Mouse (Mus musculus): Measurements from ENCODE around the gene S100a6. TPM values are rescaled to one million over a fixed set of nuclear protein-coding genes. Genes with fewer than 3 reads are reported as not detected.

Gene S100a6
- polyA plus RNA-seq, 1 experiment from 2014 or later, result 28.2 TPM

GRCm38 (mm10) chr3:90638511-90639275 lies 26.0 kb downstream of the S100a6 start:
- ATAC-seq (ENCODE audit: low read depth), result no peak
- Histone ChIP-seq H3K36me3 (no peaks in the 10 kb centered on the region), H3K27me3 (no peaks in the 10 kb centered on the region)

GRCm38 (mm10) chr3:90639511-90640154 lies 27.0 kb downstream of the S100a6 start:
- Histone ChIP-seq H3K9me3 (no peaks in the 10 kb centered on the region), H3K4me3 (no peak overlapping the region), H3K36me3 (no peaks in the 10 kb centered on the region), H3K4me1 (replicated peaks) (no peaks in the 10 kb centered on the region), H3K9ac (no peak overlapping the region), H3K27ac (replicated peaks) (no peak overlapping the region), H3K27me3 (no peaks in the 10 kb centered on the region), H3K4me2 (no peak overlapping the region)
- WGBS, result 54% methylated on average over 7 of the region's 7 CpGs
- ATAC-seq (ENCODE audit: low read depth), result no peak

More at GRCm38 (mm10) chr3:90638511-90639275, 26.0 kb downstream of the S100a6 start:
- Histone ChIP-seq H3K9ac (no peak overlapping the region), H3K9me3 (no peaks in the 10 kb centered on the region), H3K4me1 (replicated peaks) (no peaks in the 10 kb centered on the region), H3K4me3 (no peak overlapping the region), H3K27ac (replicated peaks) (no peak overlapping the region), H3K4me2 (no peak overlapping the region)
- 71% methylated on average over 1 of the region's 1 CpGs for WGBS

- 87% methylated on average over 7 of the region's 7 CpGs for WGBS
- no peak overlapping the region for H3K9ac ChIP-seq
- H3K4me1 ChIP-seq (replicated peaks), result no peaks in the 10 kb centered on the region
- ATAC-seq (ENCODE audit: low read depth), result no peak
- H3K4me2 ChIP-seq, result no peak overlapping the region
- H3K27ac ChIP-seq (replicated peaks), result no peak overlapping the region
- H3K27me3 ChIP-seq, result no peaks in the 10 kb centered on the region
- no peak overlapping the region for H3K4me3 ChIP-seq
- no peaks in the 10 kb centered on the region for H3K36me3 ChIP-seq
- no peaks in the 10 kb centered on the region for H3K9me3 ChIP-seq
These were observed 28.3 kb downstream of the S100a6 start for GRCm38 (mm10) chr3:90640981-90641380.

GRCm38 (mm10) chr3:90644220-90644619 lies 31.5 kb downstream of the S100a6 start:
- Histone ChIP-seq H3K36me3 (no peaks in the 10 kb centered on the region), H3K9me3 (no peaks in the 10 kb centered on the region), H3K9ac (no peak overlapping the region), H3K27me3 (no peaks in the 10 kb centered on the region), H3K27ac (replicated peaks) (no peak overlapping the region), H3K4me2 (no peak overlapping the region), H3K4me1 (replicated peaks) (no peaks in the 10 kb centered on the region), H3K4me3 (no peak overlapping the region)
- WGBS, result 54% methylated on average over 3 of the region's 3 CpGs
- no peak for ATAC-seq (ENCODE audit: low read depth)

- ATAC-seq (ENCODE audit: low read depth), result no peak
- no peaks in the 10 kb centered on the region for H3K9me3 ChIP-seq
- H3K27me3 ChIP-seq, result no peaks in the 10 kb centered on the region
- 82% methylated on average over 1 of the region's 1 CpGs for WGBS
- no peak overlapping the region for H3K4me3 ChIP-seq
- no peaks in the 10 kb centered on the region for H3K36me3 ChIP-seq
- H3K27ac ChIP-seq (replicated peaks), result no peak overlapping the region
- H3K9ac ChIP-seq, result no peak overlapping the region
- H3K4me2 ChIP-seq, result no peak overlapping the region
- no peaks in the 10 kb centered on the region for H3K4me1 ChIP-seq (replicated peaks)
These were observed 34.6 kb downstream of the S100a6 start for GRCm38 (mm10) chr3:90647291-90647690.

- H3K9me3 ChIP-seq, result no peaks in the 10 kb centered on the region
These were observed 36.3 kb downstream of the S100a6 start for GRCm38 (mm10) chr3:90648981-90649380.

GRCm38 (mm10) chr3:90649832-90650231 lies 37.1 kb downstream of the S100a6 start:
- H3K4me2 ChIP-seq, result no peak overlapping the region
- H3K36me3 ChIP-seq, result no peaks in the 10 kb centered on the region
- H3K27ac ChIP-seq (replicated peaks), result no peak overlapping the region
- H3K4me1 ChIP-seq (replicated peaks), result no peaks in the 10 kb centered on the region
- no peak overlapping the region for H3K9ac ChIP-seq
- H3K4me3 ChIP-seq, result no peak overlapping the region
- no peaks in the 10 kb centered on the region for H3K27me3 ChIP-seq
- no peaks in the 10 kb centered on the region for H3K9me3 ChIP-seq
- ATAC-seq (ENCODE audit: low read depth), result no peak
- 85% methylated on average over 2 of the region's 2 CpGs for WGBS

More at GRCm38 (mm10) chr3:90648981-90649380, 36.3 kb downstream of the S100a6 start:
- Histone ChIP-seq H3K27me3 (no peaks in the 10 kb centered on the region), H3K36me3 (no peaks in the 10 kb centered on the region), H3K4me2 (no peak overlapping the region), H3K27ac (replicated peaks) (no peak overlapping the region), H3K9ac (no peak overlapping the region), H3K4me3 (no peak overlapping the region), H3K4me1 (replicated peaks) (no peaks in the 10 kb centered on the region)
- no peak for ATAC-seq (ENCODE audit: low read depth)

GRCm38 (mm10) chr3:90652878-90653508 lies 40.3 kb downstream of the S100a6 start:
- H3K4me3 ChIP-seq, result no peak overlapping the region
- 38% methylated on average over 5 of the region's 5 CpGs for WGBS
- H3K27me3 ChIP-seq, result no peaks in the 10 kb centered on the region
- H3K9ac ChIP-seq, result no peak overlapping the region
- no peaks in the 10 kb centered on the region for H3K9me3 ChIP-seq
- no peak overlapping the region for H3K4me2 ChIP-seq
- no peaks in the 10 kb centered on the region for H3K36me3 ChIP-seq
- no peak overlapping the region for H3K27ac ChIP-seq (replicated peaks)
- H3K4me1 ChIP-seq (replicated peaks), result no peaks in the 10 kb centered on the region
- ATAC-seq (ENCODE audit: low read depth), result peak; percentile 82

- no peak within 1 kb of the TSS for H3K4me2 ChIP-seq
- no peak within 1 kb of the TSS for H3K9ac ChIP-seq
- H3K27ac ChIP-seq (replicated peaks), result no peak within 1 kb of the TSS
- ATAC-seq (ENCODE audit: low read depth), result no peak
- no peaks in the 10 kb centered on the region for H3K36me3 ChIP-seq
- no peak within 1 kb of the TSS for H3K4me3 ChIP-seq
- H3K27me3 ChIP-seq, result no peaks in the 10 kb centered on the region
- no peaks in the 10 kb centered on the region for H3K4me1 ChIP-seq (replicated peaks)
- H3K9me3 ChIP-seq, result no peaks in the 10 kb centered on the region
These were observed 41.0 kb downstream of the S100a6 start, which contains the start of gene S100a7a for GRCm38 (mm10) chr3:90653717-90654116. Gene S100a7a (plus strand): TSS chr3:90654017.

GRCm38 (mm10) chr3:90657405-90657804 lies 44.7 kb downstream of the S100a6 start:
- Histone ChIP-seq H3K36me3 (no peaks in the 10 kb centered on the region), H3K4me2 (no peak overlapping the region), H3K9me3 (no peaks in the 10 kb centered on the region), H3K27me3 (no peaks in the 10 kb centered on the region), H3K27ac (replicated peaks) (no peak overlapping the region), H3K9ac (no peak overlapping the region), H3K4me1 (replicated peaks) (no peaks in the 10 kb centered on the region), H3K4me3 (no peak overlapping the region)
- ATAC-seq (ENCODE audit: low read depth), result no peak
- 74% methylated on average over 4 of the region's 4 CpGs for WGBS

- no peaks in the 10 kb centered on the region for H3K36me3 ChIP-seq
- H3K9ac ChIP-seq, result no peak overlapping the region
- no peaks in the 10 kb centered on the region for H3K27me3 ChIP-seq
- no peaks in the 10 kb centered on the region for H3K4me1 ChIP-seq (replicated peaks)
- no peak overlapping the region for H3K4me2 ChIP-seq
- ATAC-seq (ENCODE audit: low read depth), result no peak
- H3K4me3 ChIP-seq, result no peak overlapping the region
- H3K9me3 ChIP-seq, result no peaks in the 10 kb centered on the region
- H3K27ac ChIP-seq (replicated peaks), result no peak overlapping the region
These were observed 46.8 kb downstream of the S100a6 start for GRCm38 (mm10) chr3:90659364-90660044.

- ATAC-seq (ENCODE audit: low read depth), result no peak
- no peaks in the 10 kb centered on the region for H3K36me3 ChIP-seq
- H3K4me3 ChIP-seq, result no peak overlapping the region
- no peak overlapping the region for H3K9ac ChIP-seq
- no peaks in the 10 kb centered on the region for H3K4me1 ChIP-seq (replicated peaks)
- no peaks in the 10 kb centered on the region for H3K9me3 ChIP-seq
- no peak overlapping the region for H3K4me2 ChIP-seq
- H3K27me3 ChIP-seq, result no peaks in the 10 kb centered on the region
- 84% methylated on average over 2 of the region's 2 CpGs for WGBS
- H3K27ac ChIP-seq (replicated peaks), result no peak overlapping the region
These were observed 51.5 kb downstream of the S100a6 start for GRCm38 (mm10) chr3:90664219-90664618.
